Mouse (Mus musculus): ENCODE measurements at regions not wholly inside any gene's neighbourhood (a gene's known extent, or its start where the extent isn't known, plus 50 kb on each side); places are given as distances from the start of the nearest gene placed in this dataset.

GRCm38 (mm10) chr11:8229787-8230186 is 434.5 kb downstream of the Tns3 start:
- H3K27me3 ChIP-seq (ENCODE audit: insufficient read depth, low read length) = no peaks in the 10 kb centered on the region
- H3K4me2 ChIP-seq (ENCODE audit: low read length) = no peak overlapping the region
- no peak overlapping the region for H3K9ac ChIP-seq (ENCODE audit: low read depth, low read length)
- H3K36me3 ChIP-seq (ENCODE audit: insufficient read depth, low read length) = no peaks in the 10 kb centered on the region
- H3K4me1 ChIP-seq (replicated peaks; ENCODE audit: insufficient read depth, low read length) = no peaks in the 10 kb centered on the region
- DNase-seq (ENCODE audit: low spot score) (peak; percentile 46), ATAC-seq (replicated peaks; ENCODE audit: low FRiP score, low read depth) (no peak; the same call in 1 of the 2 replicates)
- no peak for TF ChIP-seq CTCF (IDR thresholded peaks at IDR 0.05; ENCODE audit: low read depth)
- WGBS = 32% methylated on average over 7 of the region's 7 CpGs
- H3K9me3 ChIP-seq (replicated peaks; ENCODE audit: low read length) = no peaks in the 10 kb centered on the region
- H3K27ac ChIP-seq = no peak overlapping the region
- no peak overlapping the region for H3K4me3 ChIP-seq (replicated peaks; ENCODE audit: low read depth, low read length)

GRCm38 (mm10) chr11:8227772-8228425 is 436.4 kb downstream of the Tns3 start:
- ATAC-seq (replicated peaks; ENCODE audit: low FRiP score, low read depth) (no peak), DNase-seq (ENCODE audit: low spot score) (peak; percentile 37)
- Histone ChIP-seq H3K4me1 (replicated peaks; ENCODE audit: insufficient read depth, low read length) (no peaks in the 10 kb centered on the region), H3K9ac (ENCODE audit: low read depth, low read length) (no peak overlapping the region), H3K4me3 (replicated peaks; ENCODE audit: low read depth, low read length) (no peak overlapping the region), H3K9me3 (replicated peaks; ENCODE audit: low read length) (no peaks in the 10 kb centered on the region), H3K4me2 (ENCODE audit: low read length) (no peak overlapping the region), H3K36me3 (ENCODE audit: insufficient read depth, low read length) (no peaks in the 10 kb centered on the region), H3K27me3 (ENCODE audit: insufficient read depth, low read length) (no peaks in the 10 kb centered on the region), H3K27ac (no peak overlapping the region)
- TF ChIP-seq CTCF (IDR thresholded peaks at IDR 0.05; ENCODE audit: low read depth) = no peak
- WGBS = 50% methylated on average over 8 of the region's 8 CpGs

- Histone ChIP-seq H3K36me3 (ENCODE audit: insufficient read depth, low read length) (no peaks in the 10 kb centered on the region), H3K4me3 (replicated peaks; ENCODE audit: low read depth, low read length) (no peak overlapping the region), H3K4me2 (ENCODE audit: low read length) (no peak overlapping the region), H3K9me3 (replicated peaks; ENCODE audit: low read length) (no peaks in the 10 kb centered on the region), H3K9ac (ENCODE audit: low read depth, low read length) (no peak overlapping the region), H3K27ac (no peak overlapping the region), H3K4me1 (replicated peaks; ENCODE audit: insufficient read depth, low read length) (no peaks in the 10 kb centered on the region), H3K27me3 (ENCODE audit: insufficient read depth, low read length) (no peaks in the 10 kb centered on the region)
- WGBS = 83% methylated on average over 1 of the region's 1 CpGs
- DNase-seq (ENCODE audit: low spot score) (no peak), ATAC-seq (replicated peaks; ENCODE audit: low FRiP score, low read depth) (no peak)
- TF ChIP-seq CTCF (IDR thresholded peaks at IDR 0.05; ENCODE audit: low read depth) = no peak
Observed at GRCm38 (mm10) chr11:8224366-8224765, 440.0 kb downstream of the Tns3 start.

GRCm38 (mm10) chr11:8220618-8221017 is 443.7 kb downstream of the Tns3 start:
- 38% methylated on average over 3 of the region's 3 CpGs for WGBS
- no peak for TF ChIP-seq CTCF (IDR thresholded peaks at IDR 0.05; ENCODE audit: low read depth)
- Histone ChIP-seq H3K9me3 (replicated peaks; ENCODE audit: low read length) (no peaks in the 10 kb centered on the region), H3K4me1 (replicated peaks; ENCODE audit: insufficient read depth, low read length) (no peaks in the 10 kb centered on the region), H3K9ac (ENCODE audit: low read depth, low read length) (no peak overlapping the region), H3K27ac (no peak overlapping the region), H3K4me2 (ENCODE audit: low read length) (no peak overlapping the region), H3K27me3 (ENCODE audit: insufficient read depth, low read length) (no peaks in the 10 kb centered on the region), H3K36me3 (ENCODE audit: insufficient read depth, low read length) (no peaks in the 10 kb centered on the region), H3K4me3 (replicated peaks; ENCODE audit: low read depth, low read length) (no peak overlapping the region)
- DNase-seq (ENCODE audit: low spot score) (no peak), ATAC-seq (replicated peaks; ENCODE audit: low FRiP score, low read depth) (no peak)

DNA sequence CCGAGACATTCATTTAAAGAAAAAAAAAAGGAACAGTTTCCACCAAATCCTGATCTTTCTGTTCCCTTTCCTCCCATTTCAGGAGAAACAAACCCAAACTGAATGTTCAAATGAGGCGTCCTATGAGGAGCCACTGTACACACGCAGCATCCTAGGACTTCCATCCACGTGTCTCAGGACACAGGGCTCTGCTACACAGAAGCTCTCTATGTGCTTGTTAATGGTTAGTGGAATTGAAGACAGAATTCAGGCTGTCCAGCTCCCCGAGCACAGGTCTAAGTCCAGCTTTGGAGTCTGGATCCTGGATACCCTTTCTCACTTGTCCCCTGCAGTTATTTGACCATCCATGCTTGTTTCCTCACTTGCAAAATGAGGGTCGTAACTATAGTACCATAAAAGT is 444.4 kb downstream of the Tns3 start:
- WGBS = 54% methylated on average over 6 of the region's 6 CpGs
- TF ChIP-seq CTCF (IDR thresholded peaks at IDR 0.05; ENCODE audit: low read depth) = no peak
- Histone ChIP-seq H3K36me3 (ENCODE audit: insufficient read depth, low read length) (no peaks in the 10 kb centered on the region), H3K4me2 (ENCODE audit: low read length) (no peak overlapping the region), H3K4me3 (replicated peaks; ENCODE audit: low read depth, low read length) (no peak overlapping the region), H3K9me3 (replicated peaks; ENCODE audit: low read length) (no peaks in the 10 kb centered on the region), H3K4me1 (replicated peaks; ENCODE audit: insufficient read depth, low read length) (no peaks in the 10 kb centered on the region), H3K9ac (ENCODE audit: low read depth, low read length) (no peak overlapping the region), H3K27me3 (ENCODE audit: insufficient read depth, low read length) (no peaks in the 10 kb centered on the region), H3K27ac (no peak overlapping the region)
- no peak for ATAC-seq (replicated peaks; ENCODE audit: low FRiP score, low read depth)
- DNase-seq (ENCODE audit: low spot score) = no peak

- H3K4me1 ChIP-seq (replicated peaks; ENCODE audit: insufficient read depth, low read length) = no peaks in the 10 kb centered on the region
- DNase-seq (ENCODE audit: low spot score) (peak; percentile 62), ATAC-seq (replicated peaks; ENCODE audit: low FRiP score, low read depth) (no peak)
- H3K9me3 ChIP-seq (replicated peaks; ENCODE audit: low read length) = no peaks in the 10 kb centered on the region
- no peak overlapping the region for H3K4me3 ChIP-seq (replicated peaks; ENCODE audit: low read depth, low read length)
- H3K36me3 ChIP-seq (ENCODE audit: insufficient read depth, low read length) = no peaks in the 10 kb centered on the region
- H3K27ac ChIP-seq = no peak overlapping the region
- H3K9ac ChIP-seq (ENCODE audit: low read depth, low read length) = no peak overlapping the region
- 71% methylated on average over 7 of the region's 7 CpGs for WGBS
- no peak overlapping the region for H3K4me2 ChIP-seq (ENCODE audit: low read length)
- no peaks in the 10 kb centered on the region for H3K27me3 ChIP-seq (ENCODE audit: insufficient read depth, low read length)
- no peak for TF ChIP-seq CTCF (IDR thresholded peaks at IDR 0.05; ENCODE audit: low read depth)
Observed at GRCm38 (mm10) chr11:8215634-8216033, 448.7 kb downstream of the Tns3 start.
